Comparison of ENCODE assay signal across 34 mouse cellular contexts in the genomic region with DNA sequence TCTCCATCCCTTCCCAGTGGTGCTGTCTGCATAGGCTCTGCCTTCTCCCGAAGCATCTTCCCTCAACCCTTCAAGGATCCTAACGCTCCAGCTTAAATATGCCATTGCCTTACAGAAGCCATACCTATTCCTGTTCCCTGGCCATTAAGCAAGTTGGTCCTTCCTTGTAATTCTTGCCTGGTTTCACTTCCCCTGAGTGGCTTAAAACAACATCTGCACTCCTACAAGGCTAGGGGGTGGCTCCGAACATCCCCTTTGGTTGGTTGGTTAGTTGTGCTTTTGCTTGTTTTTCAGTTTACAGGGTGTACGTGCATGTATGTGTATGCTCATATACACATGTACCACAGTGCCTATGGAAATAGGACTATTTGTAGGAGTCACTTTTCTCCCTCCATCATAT. TPM values are rescaled to one million over a fixed set of nuclear protein-coding genes. Genes with fewer than 3 reads are reported as not detected.
A peak's percentile ranks its signal among the peaks of the same experiment; 100 is the strongest.
DNase-seq lines count a peak whose midpoint lies in the region; ATAC-seq and TF ChIP-seq lines count a peak whose summit lies in the region.
"Had no signal": no experiment of that assay in that cellular context is flagged by ENCODE, and none has a peak within 500 bp of the region (broad histone marks: within the 10 kb centered on the region; RNA-seq: fewer than 3 reads in every experiment).

No protein-coding gene starts in this region.

- no peaks in the 10 kb centered on the region for H3K27me3 ChIP-seq in CH12.LX (replicated peaks)
- H3K27me3 ChIP-seq: embryonic facial prominence, embryonic 15.5 days; forebrain, embryonic 12.5 days; hindbrain, embryonic 12.5 days; liver, embryonic 13.5 days; midbrain, embryonic 15.5 days; neural tube, embryonic 12.5 days had no signal

- peak; percentile 83 for ATAC-seq in megakaryocyte progenitor cell, adult 5-6 weeks (replicated peaks; ENCODE audit: poor library complexity)
- ATAC-seq: hindbrain, postnatal 0 days; intestine, embryonic 16.5 days; midbrain, embryonic 15.5 days had no signal

- peak; percentile 28 for DNase-seq in layer of hippocampus, adult 11-12 months (ENCODE audit: low spot score)
- DNase-seq in layer of hippocampus, adult 18-20 months (ENCODE audit: low spot score in 2 of 2): no peak
- peak; percentile 61 for DNase-seq in A20 (ENCODE audit: low read depth, low spot score)
- DNase-seq in CH12.LX (ENCODE audit: extremely low read depth): peak; percentile 40
- DNase-seq in left cerebral cortex, adult 11 months (ENCODE audit: low spot score): no peak
- no peak for DNase-seq in gastrocnemius, adult 2 months
- DNase-seq in yolk sac, embryonic 10.5 days (ENCODE audit: low spot score): no peak
- DNase-seq: adrenal gland, postnatal 14 days; cerebellum, adult 11-12 months; cerebellum, postnatal 10 days; gastrocnemius, postnatal 36 days; heart, postnatal 36 days; kidney, adult 9 months; kidney, postnatal 10 days; left cerebral cortex, postnatal 4 days; liver, embryonic 13.5 days; lung, adult 2 months; lung, postnatal 10 days; thymus, adult 2 months; thymus, postnatal 36 days had no signal

- in situ Hi-C loops in CH12.LX (cut with MboI; ENCODE audit: low pct_ligation_motif_present, low pct_unique_long_range_greater_than_20kb, low sequenced_read_pairs): no loop called here

- no peak overlapping the region for H3K9ac ChIP-seq in CH12.LX (ENCODE audit: insufficient read depth, low read depth)
- H3K9ac ChIP-seq: embryonic facial prominence, embryonic 15.5 days; forebrain, embryonic 12.5 days; forebrain, postnatal 0 days; hindbrain, embryonic 12.5 days; liver, embryonic 13.5 days; midbrain, embryonic 15.5 days; neural tube, embryonic 12.5 days had no signal

- TF ChIP-seq CTCF in CH12.LX (conservative IDR thresholded peaks at IDR 0.05 in 1 of 2, IDR thresholded peaks at IDR 0.05 in 1 of 2; ENCODE audit: low read depth in 2 of 2, low read length in 2 of 2): no peak
- no peak for TF ChIP-seq CTCF in gastrocnemius, adult 2 months (IDR thresholded peaks at IDR 0.05)

- TF ChIP-seq POLR2A in CH12.LX (IDR thresholded peaks at IDR 0.05; ENCODE audit: low read depth, low read length): no peak

- no peaks in the 10 kb centered on the region for H3K36me3 ChIP-seq in CH12.LX (replicated peaks in 1 of 2; ENCODE audit: control insufficient read depth in 1 of 2, insufficient read depth in 1 of 2, low read length in 1 of 2)
- H3K36me3 ChIP-seq: embryonic facial prominence, embryonic 10.5 days; embryonic facial prominence, embryonic 15.5 days; forebrain, embryonic 12.5 days; G1E; hindbrain, embryonic 12.5 days; liver, embryonic 13.5 days; midbrain, embryonic 10.5 days; midbrain, embryonic 15.5 days; neural tube, embryonic 12.5 days had no signal

- TF ChIP-seq EP300 in CH12.LX (IDR thresholded peaks at IDR 0.05; ENCODE audit: low read length): peak; percentile 65

- no peak overlapping the region for H3K4me2 ChIP-seq in CH12.LX (ENCODE audit: insufficient read depth, low read depth, poor library complexity, severe bottlenecking)
- H3K4me2 ChIP-seq: embryonic facial prominence, embryonic 15.5 days; forebrain, embryonic 12.5 days; hindbrain, embryonic 12.5 days; liver, embryonic 13.5 days; midbrain, embryonic 15.5 days; neural tube, embryonic 12.5 days had no signal

- intact Hi-C loops in gastrocnemius, adult 2 months (cut with DNase I): no loop called here

- H3K79me2 ChIP-seq in CH12.LX (replicated peaks; ENCODE audit: control insufficient read depth, extremely low read depth, insufficient read depth, poor library complexity, severe bottlenecking): no peaks in the 10 kb centered on the region

- peaks cover 5 to 23% of the 10 kb centered on the region in 2 experiments; a peak in 3 of 4 replicates for H3K4me1 ChIP-seq in CH12.LX (ENCODE audit: control insufficient read depth in 1 of 2, insufficient read depth in 2 of 2)
- H3K4me1 ChIP-seq: embryonic facial prominence, embryonic 10.5 days; embryonic facial prominence, embryonic 15.5 days; forebrain, embryonic 12.5 days; hindbrain, embryonic 12.5 days; liver, embryonic 13.5 days; midbrain, embryonic 10.5 days; midbrain, embryonic 15.5 days; neural tube, embryonic 12.5 days had no signal

- no peak overlapping the region for H3K27ac ChIP-seq in CH12.LX (ENCODE audit: insufficient read depth, low read depth)
- H3K27ac ChIP-seq in gastrocnemius, adult 2 months: no peak overlapping the region
- H3K27ac ChIP-seq: embryonic facial prominence, embryonic 10.5 days; embryonic facial prominence, embryonic 15.5 days; forebrain, embryonic 12.5 days; hindbrain, embryonic 12.5 days; hindbrain, postnatal 0 days; liver, embryonic 13.5 days; macrophage; midbrain, embryonic 10.5 days; midbrain, embryonic 15.5 days; neural tube, embryonic 12.5 days had no signal

- H3K9me3 ChIP-seq in CH12.LX (replicated peaks; ENCODE audit: low read length): no peaks in the 10 kb centered on the region
- H3K9me3 ChIP-seq: embryonic facial prominence, embryonic 10.5 days; embryonic facial prominence, embryonic 15.5 days; forebrain, embryonic 12.5 days; hindbrain, embryonic 12.5 days; liver, embryonic 13.5 days; midbrain, embryonic 10.5 days; midbrain, embryonic 15.5 days; neural tube, embryonic 12.5 days had no signal

- no peak overlapping the region for H3K4me3 ChIP-seq in CH12.LX (replicated peaks in 1 of 3; ENCODE audit: low read depth in 2 of 3, low read length in 2 of 3, poor library complexity in 1 of 3)
- no peak overlapping the region for H3K4me3 ChIP-seq in gastrocnemius, adult 2 months
- H3K4me3 ChIP-seq: embryonic facial prominence, embryonic 10.5 days; embryonic facial prominence, embryonic 15.5 days; forebrain, embryonic 12.5 days; hindbrain, embryonic 12.5 days; liver, embryonic 13.5 days; midbrain, embryonic 10.5 days; midbrain, embryonic 15.5 days; myocyte; neural tube, embryonic 12.5 days had no signal

- dilution Hi-C loops in CH12.LX (cut with MboI; ENCODE audit: extremely low pct_ligation_motif_present, extremely low pct_unique_long_range_greater_than_20kb, low sequenced_read_pairs): no loop called here

- TF ChIP-seq RAD21 in CH12.LX (IDR thresholded peaks at IDR 0.05; ENCODE audit: low read depth, low read length): no peak

TF ChIP-seq in CH12.LX, 34 proteins besides CTCF, POLR2A, EP300 and RAD21:
- peak; percentile 85 for TF ChIP-seq IRF4 (IDR thresholded peaks at IDR 0.05; ENCODE audit: low read depth, low read length)
- TF ChIP-seq ZC3H11A (IDR thresholded peaks at IDR 0.05; ENCODE audit: low read depth, low read length): no peak
- TF ChIP-seq RCOR1 (conservative IDR thresholded peaks at IDR 0.05; ENCODE audit: low read depth, low read length): no peak
- TF ChIP-seq KAT2A (IDR thresholded peaks at IDR 0.05; ENCODE audit: insufficient replicate concordance, low read length): no peak
- no peak for TF ChIP-seq SIN3A (IDR thresholded peaks at IDR 0.05; ENCODE audit: low read length)

RNA-seq across cellular contexts. Expression of gene Ctsh, which starts 32.5 kb away (rescaled TPM):
- total RNA-seq in layer of hippocampus, adult 18-20 months (2021): 10 to 100 TPM; 13.5 to 15.9 TPM
- total RNA-seq in CH12.LX (2012; rRNA removed) (133 and 168 TPM in 2 replicates), CH12.LX (2014; rRNA removed) (244 and 256 TPM in 2 replicates)
- polyA plus RNA-seq in CH12.LX (2012; ENCODE audit: insufficient read length, low read depth): 267 and 316 TPM in 2 replicates
- total RNA-seq in megakaryocyte progenitor cell, adult 5-6 weeks (2015): 78.9 and 96.1 TPM in 2 replicates
- 44.7 and 52.8 TPM in 2 replicates for total RNA-seq in megakaryocyte progenitor cell, adult 5-6 weeks (2017)
- 10 to 100 TPM in 1 of 2 experiments, 1 to 10 TPM in 1; 9.9 to 13.5 TPM for total RNA-seq in gastrocnemius, adult 2 months (2021)
- polyA plus RNA-seq: G1E had no signal

Comparison
In these comparisons a context has a peak if more than half of its experiments do, and no peak if none do; other contexts are left out.
1. DNase-seq: peak in layer of hippocampus, adult 11-12 months (single experiment), A20 (single experiment) and CH12.LX (single experiment); none in layer of hippocampus, adult 18-20 months (0 of 2), left cerebral cortex, adult 11 months (single experiment), gastrocnemius, adult 2 months (single experiment) and yolk sac, embryonic 10.5 days (single experiment).